Mouse (Mus musculus): Measurements from ENCODE around the gene Slc26a5. TPM values are rescaled to one million over a fixed set of nuclear protein-coding genes. Genes with fewer than 3 reads are reported as not detected.

Gene Slc26a5
- polyA plus RNA-seq, 1 experiment = not detected

DNA sequence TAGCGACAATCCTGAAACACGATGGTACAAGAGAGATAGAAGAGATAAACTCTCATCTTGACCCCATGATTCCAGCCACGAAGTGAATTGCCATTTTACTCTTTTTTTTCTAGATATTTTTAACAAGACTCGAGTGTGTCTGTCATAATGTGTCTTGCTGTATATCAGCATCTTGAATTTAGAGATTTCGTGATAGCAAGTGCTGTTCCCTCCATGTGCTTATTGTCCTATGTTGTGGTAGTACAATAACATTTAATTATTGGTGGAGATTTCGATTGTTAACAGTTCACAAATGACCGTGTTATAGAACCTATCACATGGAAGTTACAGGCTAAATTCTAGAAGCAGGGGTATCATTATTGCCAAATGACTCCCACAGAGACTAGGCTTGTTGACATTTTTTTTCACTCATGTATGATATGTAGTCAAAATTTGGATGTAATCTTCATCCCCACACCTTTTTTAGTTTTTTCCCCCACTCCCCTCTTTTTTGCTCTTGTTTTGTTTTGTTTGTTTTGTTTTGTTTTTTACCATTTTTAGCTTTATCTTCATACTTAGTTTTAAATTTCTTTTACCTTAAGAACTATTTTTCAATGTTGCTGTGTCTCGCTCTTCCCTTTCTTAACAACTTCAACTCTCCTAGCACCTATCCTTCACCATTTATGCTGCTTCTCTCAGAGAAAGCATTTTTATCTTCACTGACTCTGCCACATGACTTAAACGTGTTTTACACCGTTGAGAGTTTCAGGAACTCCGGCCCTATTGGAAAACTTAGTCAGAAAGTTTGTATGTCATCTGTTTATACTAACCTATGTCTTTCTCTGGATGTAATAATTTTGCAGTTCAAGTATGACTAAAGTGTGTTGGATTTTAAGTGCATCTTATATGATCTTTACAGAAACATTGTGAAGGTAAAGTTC lies 78.0 kb downstream of the Slc26a5 start:
- Histone ChIP-seq H3K4me2 (ENCODE audit: low read depth) (peak overlapping the region; percentile 90), H3ac (ENCODE audit: control insufficient read depth, insufficient read length) (peak overlapping the region; percentile 17), H3K4me3 (peak overlapping the region; percentile 76), H3K79me2 (ENCODE audit: control insufficient read depth, insufficient read depth) (peaks cover 70% of the 10 kb centered on the region), H3K36me3 (ENCODE audit: control insufficient read depth, insufficient read depth) (peaks cover 9% of the 10 kb centered on the region), H3K27me3 (ENCODE audit: control insufficient read depth, insufficient read depth, insufficient read length) (no peaks in the 10 kb centered on the region)
- TF ChIP-seq CEBPB (IDR thresholded peaks at IDR 0.05; ENCODE audit: insufficient read depth, poor library complexity, severe bottlenecking) (no peak), MAX (IDR thresholded peaks at IDR 0.05; ENCODE audit: low read depth) (no peak), POLR2A (IDR thresholded peaks at IDR 0.05; ENCODE audit: insufficient read length, low read depth) (no peak), E2F4 (IDR thresholded peaks at IDR 0.05; ENCODE audit: insufficient read depth) (no peak), POLR2AphosphoS2 (IDR thresholded peaks at IDR 0.05; ENCODE audit: insufficient read length, low read depth) (no peak), TCF12 (IDR thresholded peaks at IDR 0.05; ENCODE audit: insufficient read depth, poor library complexity, severe bottlenecking) (no peak), SRF (IDR thresholded peaks at IDR 0.05; ENCODE audit: control insufficient read depth, insufficient read length, low read depth) (no peak), USF1 (IDR thresholded peaks at IDR 0.05; ENCODE audit: low read depth) (no peak), TCF3 (IDR thresholded peaks at IDR 0.05; ENCODE audit: insufficient read length, low read depth) (no peak), REST (IDR thresholded peaks at IDR 0.05; ENCODE audit: insufficient read depth, insufficient read length) (no peak), MYOG (IDR thresholded peaks at IDR 0.05; ENCODE audit: control insufficient read depth in 1 of 3, insufficient read depth in 1 of 3, insufficient read length in 2 of 3, low read depth in 2 of 3) (no peak), MYOD1 (IDR thresholded peaks at IDR 0.05; ENCODE audit: control insufficient read depth in 1 of 3, insufficient read length in 2 of 3, low read depth in 2 of 3) (no peak)

- TF ChIP-seq MAX (IDR thresholded peaks at IDR 0.05; ENCODE audit: low read depth) = no peak
- peak; percentile 85 for TF ChIP-seq POLR2AphosphoS2 (IDR thresholded peaks at IDR 0.05; ENCODE audit: insufficient read length, low read depth)
- TF ChIP-seq MYOD1 (IDR thresholded peaks at IDR 0.05; ENCODE audit: control insufficient read depth in 1 of 3, insufficient read length in 2 of 3, low read depth in 2 of 3) = peak in 1 of 3 experiments; percentile 2
- TF ChIP-seq MYOG (IDR thresholded peaks at IDR 0.05; ENCODE audit: control insufficient read depth in 1 of 3, insufficient read depth in 1 of 3, insufficient read length in 2 of 3, low read depth in 2 of 3) = peak in 1 of 3 experiments; percentile 46
- TF ChIP-seq REST (IDR thresholded peaks at IDR 0.05; ENCODE audit: insufficient read depth, insufficient read length) = no peak
- peak; percentile 77 for TF ChIP-seq POLR2A (IDR thresholded peaks at IDR 0.05; ENCODE audit: insufficient read length, low read depth)
- Histone ChIP-seq H3K36me3 (ENCODE audit: control insufficient read depth, insufficient read depth) (peaks cover 15% of the 10 kb centered on the region), H3ac (ENCODE audit: control insufficient read depth, insufficient read length) (peak overlapping the region; percentile 17), H3K4me3 (peak overlapping the region; percentile 76), H3K4me2 (ENCODE audit: low read depth) (peak overlapping the region; percentile 92), H3K27me3 (ENCODE audit: control insufficient read depth, insufficient read depth, insufficient read length) (no peaks in the 10 kb centered on the region), H3K79me2 (ENCODE audit: control insufficient read depth, insufficient read depth) (peaks cover 61% of the 10 kb centered on the region)
Observed at GRCm38 (mm10) chr5:21786258-21787185, 78.9 kb downstream of the Slc26a5 start.

DNA sequence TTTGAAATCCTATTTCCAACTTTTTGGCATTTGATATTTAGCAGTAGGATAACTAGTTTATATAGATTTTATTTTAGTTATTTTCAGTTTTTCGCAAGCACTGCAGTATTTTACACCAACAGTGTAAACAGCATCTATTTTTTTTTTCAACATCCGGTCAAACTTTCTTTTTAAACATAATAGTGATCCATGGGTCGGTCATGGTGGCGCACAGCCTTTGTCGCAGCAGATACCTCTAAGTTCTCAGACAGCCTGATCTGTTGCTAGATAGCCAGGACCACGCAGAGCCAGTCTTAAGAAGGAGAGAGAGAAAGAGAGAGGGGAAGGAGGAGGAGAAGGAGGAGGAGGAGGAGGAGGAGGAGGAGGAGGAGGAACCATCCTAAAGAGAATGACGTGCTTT lies 79.6 kb downstream of the Slc26a5 start:
- H3K27me3 ChIP-seq (ENCODE audit: control insufficient read depth, insufficient read depth, insufficient read length) = no peaks in the 10 kb centered on the region
- H3K36me3 ChIP-seq (ENCODE audit: control insufficient read depth, insufficient read depth) = peaks cover 17% of the 10 kb centered on the region
- TF ChIP-seq MYOG (IDR thresholded peaks at IDR 0.05; ENCODE audit: control insufficient read depth in 1 of 3, insufficient read depth in 1 of 3, insufficient read length in 2 of 3, low read depth in 2 of 3) (no peak), SRF (IDR thresholded peaks at IDR 0.05; ENCODE audit: control insufficient read depth, insufficient read length, low read depth) (no peak), REST (IDR thresholded peaks at IDR 0.05; ENCODE audit: insufficient read depth, insufficient read length) (no peak), E2F4 (IDR thresholded peaks at IDR 0.05; ENCODE audit: insufficient read depth) (no peak), MYOD1 (IDR thresholded peaks at IDR 0.05; ENCODE audit: control insufficient read depth in 1 of 3, insufficient read length in 2 of 3, low read depth in 2 of 3) (no peak), POLR2AphosphoS2 (IDR thresholded peaks at IDR 0.05; ENCODE audit: insufficient read length, low read depth) (no peak), POLR2A (IDR thresholded peaks at IDR 0.05; ENCODE audit: insufficient read length, low read depth) (no peak), MAX (IDR thresholded peaks at IDR 0.05; ENCODE audit: low read depth) (no peak), USF1 (IDR thresholded peaks at IDR 0.05; ENCODE audit: low read depth) (no peak), TCF12 (IDR thresholded peaks at IDR 0.05; ENCODE audit: insufficient read depth, poor library complexity, severe bottlenecking) (no peak), CEBPB (IDR thresholded peaks at IDR 0.05; ENCODE audit: insufficient read depth, poor library complexity, severe bottlenecking) (no peak), TCF3 (IDR thresholded peaks at IDR 0.05; ENCODE audit: insufficient read length, low read depth) (no peak)
- peak overlapping the region; percentile 76 for H3K4me3 ChIP-seq
- H3ac ChIP-seq (ENCODE audit: control insufficient read depth, insufficient read length) = peak overlapping the region; percentile 17
- peak overlapping the region; percentile 92 for H3K4me2 ChIP-seq (ENCODE audit: low read depth)
- peaks cover 54% of the 10 kb centered on the region for H3K79me2 ChIP-seq (ENCODE audit: control insufficient read depth, insufficient read depth)

DNA sequence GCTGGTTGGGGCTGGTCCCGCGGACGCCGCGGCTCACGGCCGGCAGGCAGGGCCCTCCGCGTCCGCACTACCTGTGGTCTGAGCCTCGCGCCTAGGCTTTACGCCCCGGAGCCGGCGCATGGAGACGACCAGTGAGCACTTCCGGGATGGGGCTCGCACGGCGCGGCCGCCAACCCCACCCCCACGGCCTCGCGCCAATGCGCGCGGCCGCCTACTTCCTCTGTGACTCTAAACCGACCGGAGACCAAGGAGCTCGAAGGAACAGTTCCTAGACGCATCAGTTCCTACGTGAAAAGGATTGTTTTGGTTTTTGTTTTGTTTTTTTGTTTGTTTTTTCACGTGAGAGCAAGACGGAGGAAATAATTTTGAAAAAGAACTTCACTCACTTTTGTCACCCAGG lies 80.4 kb downstream of the Slc26a5 start, which contains the start of the genes Dnajc2 and Psmc2:
Dnajc2 (minus strand) TSS at position 199 of the 400 bp plus-strand sequence.
Psmc2 (plus strand) TSS at position 231 of the 400 bp plus-strand sequence.
- Histone ChIP-seq H3ac (ENCODE audit: control insufficient read depth, insufficient read length) (peak within 1 kb of the TSS; percentile 61), H3K27me3 (ENCODE audit: control insufficient read depth, insufficient read depth, insufficient read length) (no peaks in the 10 kb centered on the region), H3K36me3 (ENCODE audit: control insufficient read depth, insufficient read depth) (peaks cover 21% of the 10 kb centered on the region), H3K4me3 (peak within 1 kb of the TSS; percentile 76), H3K79me2 (ENCODE audit: control insufficient read depth, insufficient read depth) (peaks cover 46% of the 10 kb centered on the region), H3K4me2 (ENCODE audit: low read depth) (peak within 1 kb of the TSS; percentile 98)
- TF ChIP-seq USF1 (IDR thresholded peaks at IDR 0.05; ENCODE audit: low read depth) = no peak
- TF ChIP-seq POLR2A (IDR thresholded peaks at IDR 0.05; ENCODE audit: insufficient read length, low read depth) = peak; percentile 78
- TF ChIP-seq MAX (IDR thresholded peaks at IDR 0.05; ENCODE audit: low read depth) = peak; percentile 54
- no peak for TF ChIP-seq CEBPB (IDR thresholded peaks at IDR 0.05; ENCODE audit: insufficient read depth, poor library complexity, severe bottlenecking)
- TF ChIP-seq E2F4 (IDR thresholded peaks at IDR 0.05; ENCODE audit: insufficient read depth) = peak; percentile 69
- TF ChIP-seq POLR2AphosphoS2 (IDR thresholded peaks at IDR 0.05; ENCODE audit: insufficient read length, low read depth) = peak; percentile 80

Data from myocyte (in vitro differentiated cells).